Mouse (Mus musculus) frontal cortex, postnatal 36 days (tissue): Measurements from ENCODE around the gene Fkbp6.

Source experiments
- DNase-seq, 2 experiments: peaks; one replicate each; pipeline ENCODE4 v3.0.0; 2022; ENCODE audit warnings: low spot score in 2 of 2

The Fkbp6 gene

DNA sequence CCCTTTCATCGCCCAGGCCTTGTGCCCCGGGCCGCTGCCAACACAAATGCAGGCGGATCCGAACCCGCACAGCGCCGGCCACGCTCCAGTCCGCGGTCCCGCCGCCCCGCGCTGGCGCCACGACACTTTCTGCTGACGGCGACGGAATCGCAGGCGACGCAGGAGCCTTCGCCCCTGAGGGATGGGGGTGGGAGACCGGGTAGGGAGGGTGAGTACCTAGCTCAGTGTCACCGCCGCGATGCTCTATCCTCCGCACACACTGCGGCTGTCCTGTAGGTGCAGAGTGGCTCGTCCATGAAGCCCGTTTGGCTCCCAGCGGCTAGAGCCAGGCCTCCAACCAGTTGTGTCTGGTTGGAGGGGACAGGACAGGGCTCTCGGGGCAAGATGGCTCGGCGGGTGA is 73.2 kb downstream of the Fkbp6 start:
- DNase-seq, result no peak

DNA sequence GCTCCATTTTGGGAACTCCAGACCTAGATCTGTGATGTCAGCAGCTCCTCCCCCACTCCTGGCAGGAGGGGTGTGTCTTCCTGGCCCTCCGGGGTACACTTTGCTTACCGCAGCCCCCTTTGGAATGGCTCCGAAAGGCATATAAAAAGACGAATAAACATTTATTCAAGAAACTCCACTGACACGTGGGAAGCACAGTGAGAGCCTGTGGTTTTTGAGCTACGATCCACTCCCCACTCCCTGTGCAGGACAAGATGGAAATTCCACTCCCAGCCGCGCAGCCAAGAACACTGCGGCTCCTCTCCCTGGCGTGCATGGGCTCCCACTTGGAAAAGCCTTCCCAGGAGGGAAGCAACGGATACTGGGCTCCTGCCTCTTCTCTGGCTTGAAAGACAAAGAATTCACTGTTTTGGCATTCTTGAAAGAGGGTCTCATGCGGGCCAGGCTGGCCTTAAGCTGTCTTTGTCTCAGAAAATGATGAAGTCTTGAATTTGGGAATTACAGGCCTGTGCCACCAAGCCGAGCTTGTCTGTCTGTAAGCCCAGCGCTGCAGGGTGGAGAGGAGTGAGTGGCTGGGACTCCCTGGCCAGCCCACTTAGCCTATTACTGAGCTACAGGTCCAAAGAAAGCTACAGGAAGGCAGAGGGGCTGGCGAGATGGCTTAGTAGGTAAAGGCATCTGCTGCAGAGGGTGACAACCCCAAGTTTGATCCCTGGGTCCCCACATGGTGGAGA is 75.0 kb downstream of the Fkbp6 start:
- no peak for DNase-seq

DNA sequence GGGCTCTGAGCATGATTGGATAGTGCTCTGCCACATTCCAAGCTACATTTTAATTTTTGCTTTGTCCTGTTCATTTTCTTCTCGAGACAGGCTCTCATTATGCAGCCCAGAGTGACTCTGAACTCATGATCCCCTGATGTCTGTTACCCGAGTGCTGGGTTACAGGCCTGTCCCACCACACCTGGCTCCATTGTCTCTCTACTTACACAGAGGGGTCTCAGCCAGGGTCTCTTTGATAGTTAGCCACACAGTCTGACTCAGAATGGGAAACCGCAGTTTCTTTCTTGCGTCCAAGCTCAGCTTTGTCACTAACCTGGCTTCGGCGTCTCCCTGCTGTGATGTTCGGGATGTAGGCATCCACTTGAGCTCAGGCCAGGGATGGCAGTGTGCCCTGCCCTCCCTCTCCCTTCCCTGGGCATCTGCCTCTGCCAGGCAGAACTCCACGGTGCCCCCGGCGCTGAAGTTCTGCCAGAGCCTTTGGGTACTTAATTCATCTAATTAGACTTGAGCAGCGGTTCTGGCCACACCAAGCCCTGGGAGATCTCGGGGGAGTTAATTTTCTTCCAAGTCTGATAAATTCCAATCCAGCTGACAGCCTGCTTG is 78.2 kb downstream of the Fkbp6 start:
- peak in 1 of 2 experiments; percentile 43 for DNase-seq

DNA sequence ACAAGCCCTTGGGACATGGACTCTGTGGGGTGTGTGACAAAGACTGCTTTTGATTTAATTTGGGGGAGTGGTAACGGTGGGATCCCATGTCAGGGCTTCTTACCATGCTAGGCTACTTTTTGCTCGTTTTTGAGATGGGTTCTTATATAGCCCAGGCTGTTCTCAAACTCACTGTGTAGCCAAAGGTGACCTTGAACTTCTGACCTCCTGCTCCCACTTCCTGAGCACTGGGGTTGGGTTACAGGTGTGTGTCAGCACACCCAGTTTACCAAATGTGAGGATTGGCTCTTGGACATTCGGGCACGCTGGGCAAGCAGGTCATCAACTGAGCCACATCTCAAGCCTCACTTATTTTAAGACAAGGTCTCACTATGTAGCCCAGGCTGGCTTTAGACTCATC is 79.5 kb downstream of the Fkbp6 start:
- DNase-seq, result no peak

DNA sequence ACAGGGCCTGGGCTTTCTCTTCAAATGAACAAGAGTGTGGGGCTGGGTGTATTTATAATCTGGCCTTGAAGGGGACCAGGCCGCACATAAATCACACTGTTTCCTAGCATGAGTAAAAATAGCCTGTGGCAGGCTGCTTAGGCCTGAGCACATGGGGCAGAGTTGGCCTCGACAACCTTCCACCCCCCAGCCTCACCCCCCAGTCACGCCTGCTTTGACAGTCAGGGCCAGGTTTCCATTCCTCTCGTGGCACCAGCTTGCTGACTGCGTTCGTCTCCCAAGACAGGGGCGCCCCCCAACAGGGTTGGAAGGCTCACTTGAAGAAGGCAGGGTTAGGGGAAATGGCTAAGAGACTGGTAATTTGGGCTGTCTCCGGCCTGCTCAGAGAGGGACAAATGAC is 80.4 kb downstream of the Fkbp6 start:
- DNase-seq, result no peak

DNA sequence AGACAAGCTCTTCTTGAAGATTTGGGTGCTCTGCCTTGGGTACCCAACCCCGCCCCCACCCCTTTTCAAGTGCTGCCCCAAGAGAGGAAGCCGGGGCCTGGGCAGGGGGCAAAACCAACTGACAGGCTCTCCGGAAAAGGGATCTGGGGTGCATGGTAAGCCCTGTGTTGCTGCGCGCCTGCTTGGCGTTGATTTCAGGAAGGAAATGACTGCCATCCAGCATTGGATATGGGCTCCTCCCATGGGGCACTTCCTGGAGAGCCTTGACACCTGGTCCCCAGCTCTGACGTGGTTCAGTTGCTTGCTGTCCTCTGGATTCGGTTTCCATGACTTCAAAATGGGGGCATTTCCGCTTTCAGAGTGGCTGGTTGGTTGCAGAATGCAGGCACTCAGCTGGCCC is 85.3 kb downstream of the Fkbp6 start:
- DNase-seq, result no peak

DNA sequence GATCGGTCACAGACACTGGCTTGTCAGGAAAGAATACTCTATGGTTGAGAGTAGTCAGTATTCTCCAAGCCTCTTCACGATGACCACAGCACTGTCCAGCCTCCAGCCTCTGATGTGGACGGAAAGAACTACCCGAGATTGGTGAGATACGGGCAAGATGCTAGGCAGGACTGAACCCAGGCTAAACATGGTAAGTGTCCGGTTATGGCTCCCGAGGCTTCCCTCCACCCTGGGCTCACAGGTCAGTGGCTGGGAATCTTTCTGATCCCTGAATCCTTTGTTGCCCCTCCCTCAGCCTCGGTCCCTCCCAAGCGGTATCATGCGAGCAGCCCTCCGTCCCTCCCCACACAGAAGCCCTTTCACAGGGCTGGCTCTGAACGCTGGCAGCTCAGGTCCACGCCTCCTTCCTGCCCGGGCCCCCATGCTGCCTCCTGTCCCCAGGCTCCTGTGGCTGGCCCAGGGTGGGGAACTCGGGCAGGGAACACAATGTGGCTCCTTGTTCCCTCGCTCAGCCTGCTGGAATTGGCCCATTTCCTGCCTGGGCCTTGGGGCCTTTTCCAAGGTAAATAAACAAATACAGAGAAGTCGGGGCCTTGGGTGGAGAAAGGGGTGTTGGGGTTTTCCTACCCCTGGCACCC is 85.9 kb downstream of the Fkbp6 start:
- DNase-seq, result peak; percentile 29 to 45

DNA sequence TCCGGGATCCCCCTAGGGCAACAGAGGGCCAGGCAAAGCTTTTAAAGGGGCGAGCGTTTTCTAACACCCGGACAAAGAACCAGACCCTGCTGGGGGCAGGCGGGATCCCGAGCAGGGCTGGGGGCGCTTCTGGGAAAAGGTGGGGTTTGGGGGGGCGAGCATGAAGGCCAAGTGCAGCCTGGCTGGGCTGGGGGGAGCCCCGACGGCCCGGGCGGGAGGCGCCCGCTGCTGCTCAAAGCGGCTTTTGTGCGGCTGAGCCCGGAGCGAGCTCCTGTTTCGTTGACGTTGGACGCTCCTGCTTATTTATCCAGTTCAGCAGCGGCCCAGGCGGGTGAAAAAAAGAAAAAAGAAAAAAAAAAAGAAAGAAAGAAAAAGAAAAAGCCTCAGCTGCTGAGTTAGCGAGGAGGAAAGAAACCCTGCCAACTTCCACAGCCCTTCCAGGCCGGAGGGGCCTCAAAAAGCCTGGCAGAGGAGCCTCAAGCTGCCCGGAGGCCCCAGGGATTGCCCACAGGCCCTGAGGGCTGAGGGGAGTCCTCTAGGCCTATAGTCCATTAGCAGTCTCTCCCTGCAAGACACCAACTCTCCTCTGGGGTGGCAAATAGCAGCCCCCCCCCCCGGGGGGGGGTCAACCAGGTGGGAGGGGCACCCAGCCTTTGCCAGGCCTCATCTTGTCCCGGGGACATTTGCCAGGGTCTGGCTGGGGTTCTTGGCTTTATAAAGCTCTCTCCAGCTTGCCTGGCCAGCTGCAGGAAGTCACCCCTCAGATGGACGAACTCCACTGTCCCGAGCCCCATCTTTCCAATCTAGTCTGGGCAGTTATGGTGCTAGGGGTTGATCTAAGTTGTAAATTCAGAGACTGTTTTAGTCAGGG is 91.3 kb downstream of the Fkbp6 start:
- DNase-seq, result no peak

DNA sequence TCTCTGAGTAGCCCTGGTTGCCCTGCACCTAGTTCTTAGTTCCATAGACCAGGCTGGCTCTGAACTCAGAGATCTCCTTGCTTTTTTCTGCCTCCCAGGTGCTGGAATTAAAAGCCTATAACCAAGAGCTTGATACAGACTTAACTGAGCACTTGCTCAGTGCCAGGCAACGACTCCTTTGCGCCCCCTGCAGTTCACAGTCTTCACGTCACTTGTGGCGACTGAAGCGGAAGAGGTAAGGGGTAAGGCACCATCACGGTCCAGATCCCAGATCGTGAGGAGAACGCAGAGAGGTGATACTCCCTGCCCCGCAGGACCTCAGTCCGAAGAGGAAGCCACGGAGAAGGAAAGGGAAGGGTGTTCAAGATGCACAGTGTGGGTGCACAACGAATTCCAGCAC is 92.3 kb downstream of the Fkbp6 start:
- DNase-seq, result no peak

DNA sequence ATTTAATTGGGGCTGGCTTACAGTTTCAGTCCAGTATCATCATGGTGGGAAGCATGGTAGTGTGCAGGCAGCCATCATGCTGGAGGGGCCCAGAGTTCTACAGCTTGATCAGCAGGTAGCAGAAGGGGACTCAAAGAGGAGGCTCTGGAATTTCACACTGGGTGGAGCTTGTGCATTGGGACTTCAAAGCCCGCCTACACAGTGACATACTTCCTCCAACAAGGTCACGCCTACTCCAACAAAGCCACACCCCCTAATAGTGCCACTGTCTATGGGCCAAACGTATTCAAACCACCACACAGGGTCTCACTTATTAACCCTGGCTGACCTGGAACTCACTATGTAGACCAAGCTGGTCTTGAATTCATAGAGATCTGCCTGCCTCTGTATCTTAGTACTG is 93.7 kb downstream of the Fkbp6 start:
- DNase-seq, result no peak

DNA sequence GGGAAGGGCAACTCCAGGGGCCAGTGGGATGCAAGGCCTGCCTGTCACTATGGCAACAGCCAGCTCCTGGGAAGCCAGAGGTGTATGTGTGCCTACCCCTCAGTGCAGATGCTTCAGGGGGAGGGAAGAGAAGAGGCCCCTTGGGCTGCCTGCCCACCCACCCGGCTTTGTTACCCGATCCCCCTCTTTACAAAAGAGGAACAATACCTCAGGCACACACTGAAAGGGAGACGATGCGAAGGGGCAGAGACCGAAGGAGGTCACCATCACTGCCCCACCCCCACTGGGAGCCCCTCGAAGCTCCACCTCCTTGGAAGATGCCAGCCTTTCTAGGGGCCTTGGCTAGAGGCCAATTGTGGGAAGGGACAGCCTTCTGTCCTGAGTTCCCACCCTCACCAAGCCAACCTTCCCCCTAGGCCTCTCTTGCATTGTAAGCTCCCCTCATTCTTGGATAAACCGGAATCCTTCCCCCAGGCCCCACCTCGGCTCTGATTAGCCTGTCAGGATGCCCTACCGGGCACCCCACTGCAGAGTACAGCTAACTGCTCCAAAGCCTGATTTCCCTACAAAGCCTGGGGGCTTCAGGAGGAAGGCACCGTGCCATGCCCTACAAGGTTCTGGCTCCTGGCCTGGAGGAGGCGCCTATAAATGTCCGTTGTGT is 96.0 kb downstream of the Fkbp6 start:
- DNase-seq, result no peak

DNA sequence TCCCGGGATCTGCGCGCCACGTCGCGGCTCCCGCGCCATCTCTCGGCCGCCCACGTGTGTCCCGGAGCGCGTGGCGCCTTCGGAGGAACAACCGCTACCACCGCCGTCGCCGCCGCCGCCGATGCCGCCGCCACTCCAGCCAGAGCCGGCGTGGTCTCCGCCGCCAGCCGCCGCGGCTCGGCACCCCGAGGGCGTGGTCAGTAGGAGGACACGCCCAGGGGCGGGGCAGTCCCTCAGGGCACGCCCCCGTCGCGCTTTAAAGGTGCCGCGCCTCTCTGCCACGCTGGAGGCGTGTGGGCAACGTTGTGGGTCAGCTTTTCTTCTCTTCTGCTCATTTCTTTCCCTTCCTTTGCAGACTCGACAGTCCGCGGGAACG is 98.8 kb downstream of the Fkbp6 start, which contains the start of gene Fzd9:
Fzd9 (minus strand) TSS at position 152 of the 376 bp plus-strand sequence.
- peak; percentile 79 to 86 for DNase-seq

DNA sequence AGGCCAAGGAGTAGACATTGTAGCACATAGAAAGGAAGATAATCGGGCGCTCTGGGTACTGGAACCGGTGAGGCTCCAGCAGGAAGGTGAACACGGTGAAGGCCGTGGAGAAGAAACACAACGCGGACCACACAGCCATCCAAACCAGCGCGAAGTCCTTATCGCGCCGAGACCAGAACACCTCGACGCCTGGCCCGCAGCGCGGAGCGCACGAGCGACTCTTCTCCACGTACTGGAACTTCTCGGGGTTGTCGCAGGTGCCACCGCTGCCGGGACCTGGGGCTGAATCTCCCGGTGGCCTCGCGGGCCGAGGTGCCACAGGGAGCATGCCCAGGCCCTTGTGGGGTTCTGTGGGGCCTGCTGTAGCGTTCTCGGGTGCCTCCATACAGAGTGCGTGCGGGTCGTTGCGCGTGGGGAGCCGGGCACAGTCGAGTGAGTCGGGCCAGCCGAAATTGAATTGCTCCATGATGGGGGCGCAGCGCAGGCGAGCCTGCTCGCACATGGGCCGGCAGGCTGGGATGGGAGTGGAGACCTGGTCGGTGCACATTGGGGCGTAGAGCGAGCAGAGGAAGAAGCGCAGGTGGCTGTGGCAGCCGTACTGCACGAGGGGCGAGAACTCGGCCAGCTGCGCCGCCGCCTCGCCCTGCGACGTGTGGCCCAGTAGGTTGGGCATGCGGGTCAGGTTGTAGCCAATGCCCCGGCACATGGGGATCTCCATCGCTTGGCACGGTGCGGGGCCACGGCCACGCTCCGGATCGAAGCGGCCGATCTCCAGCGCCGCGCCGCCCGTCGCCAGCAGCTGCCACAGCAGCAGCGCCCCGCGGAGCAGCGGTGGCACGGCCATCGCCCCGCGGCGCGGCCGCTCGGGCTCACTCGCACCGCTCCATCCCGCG is 99.4 kb downstream of the Fkbp6 start:
- DNase-seq, result no peak

DNA sequence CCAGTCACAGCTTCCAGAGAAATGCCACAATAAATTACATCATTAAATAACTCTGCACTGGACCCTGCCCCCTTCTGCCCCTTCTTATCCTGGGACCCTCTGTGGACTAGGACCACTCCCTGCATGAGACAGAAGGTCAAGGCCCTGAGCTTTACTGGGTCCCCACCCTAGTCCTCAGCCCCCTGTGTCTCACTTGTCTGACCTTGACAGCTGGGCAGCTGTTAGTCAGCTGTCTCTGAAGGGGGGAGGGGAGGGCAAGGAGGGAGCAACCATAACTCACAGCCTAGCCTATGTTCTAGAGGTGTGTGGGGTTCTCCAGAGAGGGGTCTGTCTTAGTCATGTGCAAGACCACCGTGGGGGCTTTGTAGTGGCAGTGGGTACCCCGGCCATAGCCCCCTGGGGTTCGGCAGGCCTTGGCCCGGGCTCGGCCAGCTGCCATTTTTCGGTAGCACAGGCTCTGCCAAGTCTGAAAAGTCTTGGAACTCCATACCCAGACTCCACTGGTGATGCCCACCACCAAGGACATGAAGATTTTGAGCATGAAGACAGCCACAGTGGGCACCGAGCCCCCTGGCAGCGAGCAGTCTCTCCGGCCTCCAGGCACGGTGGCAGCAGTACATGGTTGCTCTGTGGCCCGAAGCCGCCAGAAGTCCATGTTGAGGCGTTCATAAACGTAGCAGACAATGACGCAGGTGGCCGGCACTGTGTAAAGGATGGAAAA is 100.7 kb downstream of the Fkbp6 start:
- no peak for DNase-seq

DNA sequence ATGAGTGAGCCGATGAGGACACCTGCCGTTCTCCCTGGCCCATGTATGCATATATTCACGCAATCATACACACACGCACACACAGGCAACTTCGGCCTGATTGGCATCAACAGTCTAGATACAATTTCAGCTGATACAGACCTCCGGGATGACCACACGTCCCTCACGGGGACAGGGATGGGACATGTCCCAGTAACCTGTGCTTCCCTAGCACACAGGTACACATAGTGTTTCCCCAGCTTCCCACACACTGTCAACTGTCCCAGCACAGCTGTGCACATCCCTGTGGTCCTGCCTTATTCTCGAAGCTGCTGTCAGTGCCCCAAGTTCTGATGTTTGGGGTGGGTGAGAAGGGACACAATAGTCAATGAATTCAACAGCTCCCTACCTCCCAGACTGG is 102.5 kb downstream of the Fkbp6 start:
- DNase-seq, result no peak

DNA sequence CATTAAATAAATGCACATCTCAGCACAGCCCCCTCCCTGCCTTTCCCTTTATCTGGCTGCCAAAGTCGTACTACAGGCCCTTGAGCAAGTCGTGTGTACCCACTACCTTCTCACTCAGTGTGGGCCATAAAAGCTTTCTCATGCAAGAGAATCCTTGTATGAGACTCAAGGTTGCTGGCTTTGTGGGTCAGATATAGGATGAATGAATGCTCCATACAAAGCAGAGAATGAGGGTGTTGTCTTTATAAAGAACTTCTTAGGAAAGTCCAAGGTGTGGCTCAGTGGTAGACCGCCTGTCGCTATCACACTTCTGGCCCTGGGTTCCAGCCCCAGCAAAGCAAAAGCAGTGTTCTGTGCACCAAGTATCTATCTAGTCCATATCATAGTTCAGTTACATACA is 103.3 kb downstream of the Fkbp6 start:
- DNase-seq, result no peak

DNA sequence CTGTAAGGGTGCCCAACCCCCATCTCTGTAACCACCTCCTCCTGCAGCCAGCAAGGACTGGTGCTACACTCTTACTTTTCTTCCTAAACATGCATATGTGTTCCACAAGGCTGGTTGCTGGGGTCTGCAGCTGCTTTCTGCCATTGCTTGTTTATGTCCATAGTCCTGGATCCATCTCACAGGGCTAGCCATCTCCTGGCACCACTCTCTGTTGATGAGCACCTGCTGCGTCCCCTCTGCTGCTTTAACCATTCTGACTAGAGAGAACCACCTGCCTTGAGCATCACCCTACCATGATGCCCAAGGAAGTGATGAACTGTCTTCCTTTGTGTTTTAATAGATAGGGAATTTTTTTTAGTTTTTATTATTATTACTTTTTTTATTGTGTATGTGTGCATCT is 106.7 kb downstream of the Fkbp6 start:
- no peak for DNase-seq

DNA sequence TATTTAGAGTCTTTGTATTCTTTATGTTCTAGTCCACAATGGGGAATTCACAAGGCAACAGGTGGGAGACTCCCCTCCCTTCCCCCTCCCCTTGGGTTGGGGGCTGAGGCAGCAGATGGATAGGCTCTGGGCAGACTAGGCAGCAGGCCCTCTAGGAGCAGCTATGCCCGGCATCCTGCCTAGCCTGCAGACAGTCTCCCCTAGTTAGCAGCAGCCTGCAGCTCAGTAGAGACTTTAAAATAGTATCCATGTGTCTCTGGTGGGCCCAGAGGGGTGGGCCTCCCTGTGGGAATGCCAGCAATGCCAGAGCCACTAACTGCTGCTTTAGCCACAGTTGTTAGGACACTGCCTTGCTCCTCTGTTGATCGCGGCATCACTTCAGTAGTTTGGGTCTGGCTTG is 107.2 kb downstream of the Fkbp6 start:
- DNase-seq, result no peak

DNA sequence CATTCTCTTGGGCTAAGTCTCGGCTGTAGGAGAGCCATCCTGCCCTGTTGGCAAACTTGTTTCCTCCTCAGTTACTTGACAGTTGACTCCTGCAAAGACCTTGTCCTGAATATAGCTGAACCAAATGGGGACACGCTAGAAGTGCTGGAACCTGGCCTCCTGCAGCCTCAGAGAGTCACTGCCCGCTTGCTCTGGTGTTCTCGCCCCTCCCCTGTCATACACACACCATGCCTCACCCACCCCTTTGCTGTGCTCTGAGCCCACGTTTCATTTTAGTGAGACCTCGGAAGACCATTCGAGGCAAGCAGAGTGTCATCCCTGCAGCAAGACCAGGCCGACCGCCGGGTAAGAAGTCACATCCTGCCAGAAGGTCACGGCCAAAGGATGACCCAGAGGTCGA is 107.7 kb downstream of the Fkbp6 start:
- no peak for DNase-seq
